Mouse (Mus musculus) embryonic facial prominence, embryonic 10.5 days (tissue): ENCODE measurements around the gene Stk40. TPM values are rescaled to one million over a fixed set of nuclear protein-coding genes. Genes with fewer than 3 reads are reported as not detected.
A peak's percentile ranks its signal among the peaks of the same experiment; 100 is the strongest.
"Not testable (repeated sequence)": the region's sequence is repeated elsewhere in the genome, so short reads cannot be mapped to it uniquely, and the experiment has no call there.

Experiments used
- DNase-seq: peaks from one replicate; pipeline ENCODE4 v3.0.0-alpha.2; 2017; ENCODE audit warnings: low spot score
- H3K27ac ChIP-seq: fragments of 300-500 bp; sonication (generic); replicated peaks from 2 replicates; pipeline ENCODE4 v1.5.1; 2016; ENCODE audit warnings: mild to moderate bottlenecking
- H3K27me3 ChIP-seq: fragments of 300-500 bp; sonication (generic); replicated peaks from 2 replicates; pipeline ENCODE4 v1.6.1; 2016; ENCODE audit warnings: low read depth, mild to moderate bottlenecking; ENCODE audit not compliant: poor library complexity, severe bottlenecking
- H3K36me3 ChIP-seq: fragments of 300-500 bp; sonication (generic); replicated peaks from 2 replicates; pipeline ENCODE4 v1.6.1; 2016; ENCODE audit warnings: mild to moderate bottlenecking, moderate library complexity
- H3K4me1 ChIP-seq: fragments of 300-500 bp; sonication (generic); 2 replicates; pipeline ENCODE4 v1.6.1; 2016
- H3K4me3 ChIP-seq: fragments of 300-500 bp; sonication (generic); 2 replicates; pipeline ENCODE4 v1.5.1; 2016; ENCODE audit warnings: mild to moderate bottlenecking, moderate library complexity
- H3K9me3 ChIP-seq: fragments of 300-500 bp; sonication (generic); 2 replicates; pipeline ENCODE4 v1.6.1; 2016; ENCODE audit warnings: mild to moderate bottlenecking
- WGBS: fragments of 180-500 bp; shearing (Covaris S2); methylation state at CpG from one replicate; pipeline ENCODE4 v1.1.7; 2016; 5-methylcytosine and 5-hydroxymethylcytosine counted together
- polyA plus RNA-seq: library from polyadenylated mRNA; unstranded; fragments of >200 nt; fragmentation: Nextera tagmentation; extraction: Ambion mirVana; gene quantifications from 2 replicates; pipeline ENCODE4 v1.2.1, GENCODE M21; 2016

The Stk40 gene
- polyA plus RNA-seq, 1 experiment from 2014 or later: 43.8 TPM

DNA sequence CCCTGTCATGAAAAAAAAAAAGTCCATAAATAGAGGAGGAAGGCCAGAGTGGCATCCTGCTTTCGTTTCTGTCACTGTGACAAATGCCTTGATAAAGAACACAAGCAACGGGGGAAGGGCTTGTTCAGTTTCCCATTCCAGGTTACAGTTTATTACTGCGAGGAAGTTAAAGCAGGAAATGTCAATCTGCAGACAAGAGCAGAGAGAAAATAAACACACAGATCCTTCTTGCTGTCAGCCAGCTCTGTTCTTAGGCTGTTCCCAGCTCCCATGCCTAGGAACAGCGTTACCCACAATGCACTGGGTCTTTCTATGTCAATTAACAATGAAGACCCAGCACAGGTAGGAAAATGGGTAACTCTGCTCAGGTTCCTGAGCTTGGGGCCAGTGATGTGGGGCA lies 51.4 kb downstream of the Stk40 start:
- peaks cover 45% of the 10 kb centered on the region for H3K4me1 ChIP-seq
- no peaks in the 10 kb centered on the region; the same call in 1 of the 2 replicates for H3K9me3 ChIP-seq
- peak overlapping the region; percentile 77; the same call in 1 of the 2 replicates for H3K27ac ChIP-seq
- peaks cover 33% of the 10 kb centered on the region for H3K36me3 ChIP-seq
- peaks cover 17% of the 10 kb centered on the region for H3K27me3 ChIP-seq
- DNase-seq: no peak
- no peak overlapping the region for H3K4me3 ChIP-seq
- WGBS: 54% methylated on average over 4 of the region's 4 CpGs

DNA sequence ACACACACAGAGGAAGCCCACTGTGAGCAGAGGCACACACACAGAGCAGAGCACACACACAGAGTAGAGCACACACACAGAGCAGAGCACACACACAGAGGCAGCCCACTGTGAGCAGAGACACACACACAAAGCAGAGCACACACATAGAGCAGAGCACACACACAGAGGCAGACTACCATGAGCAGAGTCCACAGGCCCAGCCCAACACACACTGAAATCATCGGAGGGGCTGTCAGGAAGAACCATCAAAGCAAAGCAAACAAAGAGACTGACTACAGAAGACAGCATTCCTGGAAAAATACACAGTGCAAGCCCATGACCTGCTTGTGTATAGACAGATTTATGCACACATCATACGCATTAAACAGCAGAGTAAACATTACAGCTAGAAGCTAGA lies 52.1 kb downstream of the Stk40 start:
- WGBS: 58% methylated on average over 2 of the region's 2 CpGs
- peak overlapping the region; percentile 77 for H3K27ac ChIP-seq
- H3K4me1 ChIP-seq: peaks cover 39% of the 10 kb centered on the region

DNA sequence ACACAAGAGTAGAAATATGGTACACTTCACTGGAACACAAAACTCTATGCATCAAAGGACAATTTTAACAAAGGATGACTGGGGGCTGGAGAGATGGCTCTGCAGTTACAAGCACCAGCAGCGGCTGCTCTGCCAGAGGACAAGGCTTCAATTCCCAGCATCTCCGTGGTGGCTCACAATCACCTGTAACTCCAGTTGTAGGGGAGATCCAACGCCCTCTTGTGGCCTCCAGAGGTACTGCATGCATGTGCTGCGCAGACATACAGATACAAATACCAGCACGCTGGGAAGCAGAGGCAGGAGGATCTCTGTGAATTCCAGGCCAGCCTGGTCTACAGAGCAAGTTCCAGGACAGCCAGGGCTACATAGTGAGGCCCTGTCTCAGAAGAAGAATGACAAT lies 52.9 kb downstream of the Stk40 start:
- peaks cover 25% of the 10 kb centered on the region for H3K36me3 ChIP-seq
- H3K4me1 ChIP-seq: peaks cover 33% of the 10 kb centered on the region
- H3K4me3 ChIP-seq: no peak overlapping the region
- H3K27me3 ChIP-seq: 0 out of 2 replicates have a peak, but pooled peaks cover 3% of the 10 kb centered on the region
- H3K27ac ChIP-seq: 0 out of 2 replicates have a peak overlapping the region, but pooled peaks have one; percentile 35
- H3K9me3 ChIP-seq: no peaks in the 10 kb centered on the region; the same call in 1 of the 2 replicates
- WGBS: 62% methylated on average over 5 of the region's 5 CpGs
- no peak for DNase-seq

More for the DNA sequence above, 52.1 kb downstream of the Stk40 start:
- H3K4me3 ChIP-seq: no peak overlapping the region
- H3K36me3 ChIP-seq: peaks cover 32% of the 10 kb centered on the region
- no peaks in the 10 kb centered on the region; the same call in 1 of the 2 replicates for H3K9me3 ChIP-seq
- DNase-seq: no peak
- H3K27me3 ChIP-seq: peaks cover 11% of the 10 kb centered on the region

DNA sequence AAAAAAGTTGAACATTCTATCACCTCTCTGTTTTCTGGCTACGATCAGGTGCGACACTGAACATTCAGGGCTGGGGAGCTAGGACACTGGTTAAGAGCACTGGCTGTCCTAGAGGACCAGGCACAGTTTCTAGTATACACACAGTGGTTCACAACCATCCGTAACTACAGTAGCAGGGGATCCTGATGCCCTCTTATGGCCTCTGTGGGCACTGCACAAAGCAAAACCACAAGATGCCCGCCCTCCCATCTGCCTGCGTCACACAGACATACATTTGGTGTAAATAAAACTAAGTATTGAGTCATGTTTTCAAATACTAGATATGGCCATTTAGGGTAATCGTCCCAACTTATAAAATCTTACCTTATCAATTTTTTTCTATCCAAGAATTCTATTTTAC lies 53.8 kb downstream of the Stk40 start:
- 89% methylated on average over 6 of the region's 6 CpGs for WGBS
- no peaks in the 10 kb centered on the region; the same call in 1 of the 2 replicates for H3K9me3 ChIP-seq
- no peak overlapping the region for H3K4me3 ChIP-seq
- peaks cover 17% of the 10 kb centered on the region; the same call in 1 of the 2 replicates for H3K36me3 ChIP-seq
- no peak overlapping the region for H3K27ac ChIP-seq
- DNase-seq: no peak
- H3K27me3 ChIP-seq: no peaks in the 10 kb centered on the region
- H3K4me1 ChIP-seq: peaks cover 38% of the 10 kb centered on the region

DNA sequence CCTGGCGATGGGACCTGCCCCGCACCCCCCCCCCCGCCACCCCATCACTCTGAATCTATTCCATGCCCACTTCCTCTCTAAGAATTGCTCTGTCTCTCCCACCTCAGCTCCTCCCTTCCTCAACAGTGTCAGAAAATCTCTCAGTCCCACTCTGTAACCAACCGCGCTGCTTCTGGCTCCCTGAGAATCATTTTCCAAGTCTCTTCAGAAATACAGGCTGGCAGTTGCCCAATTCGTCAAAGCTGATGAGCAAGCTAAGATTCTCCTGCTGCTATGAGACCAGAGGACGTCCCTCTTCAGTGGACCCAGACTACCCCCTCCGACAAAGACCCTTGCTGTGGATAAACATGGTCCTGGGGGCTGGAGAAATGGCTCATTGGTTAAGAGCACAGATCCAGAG lies 55.7 kb downstream of the Stk40 start:
- H3K9me3 ChIP-seq: no peaks in the 10 kb centered on the region; the same call in 1 of the 2 replicates
- H3K4me1 ChIP-seq: peaks cover 46% of the 10 kb centered on the region
- no peak for DNase-seq
- H3K36me3 ChIP-seq: peaks cover 14% of the 10 kb centered on the region
- no peak overlapping the region for H3K4me3 ChIP-seq
- H3K27ac ChIP-seq: no peak overlapping the region
- 82% methylated on average over 8 of the region's 8 CpGs for WGBS
- no peaks in the 10 kb centered on the region for H3K27me3 ChIP-seq

DNA sequence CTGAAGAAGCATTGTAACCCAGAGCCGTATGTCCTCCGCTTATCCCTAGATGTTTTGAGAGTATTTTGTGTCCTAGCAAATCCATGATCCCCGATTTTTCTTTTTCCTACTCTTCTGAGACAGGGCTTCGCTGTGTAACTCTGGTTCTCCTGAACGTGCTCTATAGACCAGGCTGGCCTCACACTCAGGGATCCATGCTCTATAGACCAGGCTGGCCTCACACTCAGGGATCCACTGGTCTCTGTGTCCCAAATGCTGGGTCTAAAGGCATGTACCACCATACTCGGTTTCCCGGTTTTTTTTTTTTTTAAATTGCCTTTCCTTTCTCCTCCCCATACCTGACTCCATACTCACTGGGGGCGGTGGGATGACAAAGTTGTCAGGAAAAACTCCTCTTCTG lies 57.2 kb downstream of the Stk40 start:
- DNase-seq: no peak

DNA sequence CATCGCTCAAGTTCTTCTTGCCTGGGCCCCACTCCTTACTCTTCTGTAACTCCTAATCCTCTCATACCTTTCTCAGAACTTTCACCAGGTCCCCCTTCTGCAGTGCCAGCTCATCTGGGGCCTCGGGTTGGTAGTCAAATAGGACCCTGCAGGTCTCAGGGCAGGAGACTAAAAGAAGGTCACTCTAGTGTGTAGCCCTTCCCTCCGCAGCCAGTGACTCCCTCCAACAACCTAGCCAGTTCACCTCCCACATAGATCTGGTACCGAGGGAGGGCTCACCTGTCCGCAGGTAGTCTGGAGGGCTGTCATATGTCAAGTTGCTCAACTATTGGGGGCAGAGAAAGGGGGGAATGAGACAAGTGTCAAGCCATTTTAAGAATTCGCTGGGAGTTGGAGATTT lies 57.7 kb downstream of the Stk40 start:
- no peaks in the 10 kb centered on the region; the same call in 1 of the 2 replicates for H3K9me3 ChIP-seq
- 86% methylated on average over 6 of the region's 6 CpGs for WGBS
- peaks cover 26% of the 10 kb centered on the region for H3K4me1 ChIP-seq
- no peak overlapping the region for H3K4me3 ChIP-seq
- H3K36me3 ChIP-seq: peaks cover 30% of the 10 kb centered on the region
- H3K27me3 ChIP-seq: no peaks in the 10 kb centered on the region
- no peak for DNase-seq
- H3K27ac ChIP-seq: no peak overlapping the region

More for the DNA sequence above, 57.2 kb downstream of the Stk40 start:
- Histone ChIP-seq H3K4me1 (peaks cover 31% of the 10 kb centered on the region), H3K9me3 (no peaks in the 10 kb centered on the region; the same call in 1 of the 2 replicates), H3K27ac (no peak overlapping the region), H3K27me3 (no peaks in the 10 kb centered on the region), H3K36me3 (peaks cover 26% of the 10 kb centered on the region), H3K4me3 (no peak overlapping the region)
- 89% methylated on average over 8 of the region's 8 CpGs for WGBS

DNA sequence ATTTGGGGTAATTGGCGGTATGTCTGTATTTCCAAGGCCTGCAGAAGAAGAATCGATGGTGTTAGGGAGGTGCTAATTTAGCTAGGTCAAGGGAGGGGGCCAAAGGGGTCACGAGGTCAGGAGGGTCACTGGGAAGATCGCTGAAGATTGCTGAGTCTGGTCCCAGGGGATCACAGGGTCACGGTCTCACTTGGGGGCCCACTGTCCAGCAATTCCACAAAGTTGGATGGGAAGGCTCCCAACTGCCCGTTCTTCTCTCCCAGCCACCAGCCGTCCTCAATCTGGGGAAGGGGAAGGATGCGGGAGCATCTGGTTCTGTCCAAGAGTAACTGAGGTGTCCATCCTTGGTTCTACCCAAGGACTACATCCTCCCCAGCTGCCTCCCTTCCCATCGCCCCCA lies 58.2 kb downstream of the Stk40 start:
- Histone ChIP-seq H3K4me1 (peaks cover 23% of the 10 kb centered on the region), H3K36me3 (peaks cover 30% of the 10 kb centered on the region), H3K27ac (peak overlapping the region; percentile 83), H3K9me3 (no peaks in the 10 kb centered on the region; the same call in 1 of the 2 replicates), H3K4me3 (peak overlapping the region; percentile 71), H3K27me3 (no peaks in the 10 kb centered on the region)
- DNase-seq: no peak
- 41% methylated on average over 9 of the region's 9 CpGs for WGBS

DNA sequence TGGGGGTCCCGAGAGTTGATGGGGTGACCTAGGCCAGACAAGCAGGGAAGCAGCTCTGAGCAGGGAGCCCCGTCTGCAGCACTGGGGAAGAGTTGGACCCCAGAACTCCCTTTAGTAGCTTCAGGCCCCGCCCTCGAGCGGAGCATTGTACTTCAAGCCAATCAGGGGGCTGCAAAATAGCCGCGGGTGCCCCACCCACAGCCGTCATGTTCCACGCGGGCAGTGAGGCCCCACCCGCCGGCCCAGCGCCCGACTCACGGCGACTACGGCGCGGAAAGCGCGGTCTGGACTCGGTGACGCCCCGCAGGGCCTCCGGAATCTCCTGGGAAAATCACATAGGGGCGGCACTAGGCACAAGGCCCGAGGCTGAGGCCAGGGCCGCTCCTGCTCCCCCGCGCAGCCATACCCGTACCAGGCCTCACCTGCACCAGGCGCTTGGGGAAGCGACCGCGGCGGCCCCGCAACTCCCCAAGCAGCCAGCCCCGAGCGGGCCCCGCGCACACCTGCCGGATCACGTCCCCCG lies 58.8 kb downstream of the Stk40 start:
- Histone ChIP-seq H3K36me3 (peaks cover 34% of the 10 kb centered on the region), H3K4me1 (peaks cover 23% of the 10 kb centered on the region), H3K9me3 (no peaks in the 10 kb centered on the region; the same call in 1 of the 2 replicates), H3K27ac (peak overlapping the region; percentile 83), H3K27me3 (no peaks in the 10 kb centered on the region), H3K4me3 (peak overlapping the region; percentile 71)
- peak; percentile 89 for DNase-seq
- WGBS: 1% methylated on average over 44 of the region's 44 CpGs

DNA sequence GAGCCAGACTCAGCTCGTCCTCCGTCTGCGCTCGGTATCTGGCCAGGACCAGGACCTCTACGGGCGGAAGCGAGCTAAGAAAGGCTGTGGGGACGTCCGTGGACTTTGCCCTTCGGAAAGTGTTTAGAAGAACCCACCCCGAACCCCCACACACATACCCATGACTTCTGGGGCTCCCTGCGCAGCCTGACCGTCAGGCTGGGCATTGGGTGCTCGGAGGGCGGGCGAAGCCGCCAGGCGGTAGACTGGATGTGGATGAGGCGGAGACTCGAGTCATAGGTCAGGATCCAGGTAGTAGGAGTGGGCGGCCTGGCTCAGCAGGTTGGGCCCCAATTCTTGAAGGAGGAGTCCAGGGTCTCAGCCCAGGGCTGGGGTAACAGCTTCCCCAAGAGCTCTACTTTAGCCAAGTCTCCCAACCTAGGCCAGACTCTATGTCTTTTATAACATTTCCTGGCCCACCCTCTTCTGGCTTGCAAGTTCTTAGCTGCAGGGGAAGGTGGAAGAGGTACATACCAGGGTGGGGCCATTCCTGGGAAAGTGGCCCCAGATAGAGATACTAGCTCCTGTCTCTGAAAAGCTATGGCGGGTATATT lies 59.4 kb downstream of the Stk40 start, which contains the start of gene Sh3d21:
TSS of gene Sh3d21 (minus strand) at position 425 of the 593 bp plus-strand sequence.
- peaks cover 23% of the 10 kb centered on the region for H3K4me1 ChIP-seq
- peak; percentile 52 for DNase-seq
- H3K36me3 ChIP-seq: peaks cover 39% of the 10 kb centered on the region
- H3K27ac ChIP-seq: peak within 1 kb of the TSS; percentile 83
- H3K4me3 ChIP-seq: peak within 1 kb of the TSS; percentile 71
- 5% methylated on average over 22 of the region's 22 CpGs for WGBS
- no peaks in the 10 kb centered on the region for H3K27me3 ChIP-seq
- H3K9me3 ChIP-seq: no peaks in the 10 kb centered on the region

DNA sequence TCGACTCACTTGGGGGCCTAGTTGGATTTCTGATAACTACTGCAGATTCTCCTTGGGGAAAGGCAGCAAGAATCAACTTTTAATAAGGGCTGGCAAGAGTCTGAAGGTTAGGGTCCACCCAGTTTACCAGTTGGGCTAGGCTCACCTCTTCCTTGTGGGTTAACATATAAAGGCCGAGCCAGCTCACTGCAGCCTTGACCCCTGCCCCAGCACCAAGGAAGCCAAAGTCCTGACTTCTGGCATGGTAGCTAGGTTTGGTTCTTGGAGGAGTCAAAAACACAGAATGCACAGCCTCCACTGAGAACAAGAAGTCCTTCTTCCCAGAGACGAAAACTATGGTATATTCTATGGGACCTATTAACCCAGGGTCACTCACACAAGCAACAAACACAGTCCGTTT lies 59.9 kb downstream of the Stk40 start:
- 66% methylated on average over 4 of the region's 4 CpGs for WGBS
- peak overlapping the region; percentile 71; the same call in 1 of the 2 replicates for H3K4me3 ChIP-seq
- peaks cover 23% of the 10 kb centered on the region for H3K4me1 ChIP-seq
- no peak for DNase-seq
- no peaks in the 10 kb centered on the region for H3K27me3 ChIP-seq
- no peaks in the 10 kb centered on the region for H3K9me3 ChIP-seq
- H3K27ac ChIP-seq: no peak overlapping the region
- peaks cover 44% of the 10 kb centered on the region for H3K36me3 ChIP-seq

DNA sequence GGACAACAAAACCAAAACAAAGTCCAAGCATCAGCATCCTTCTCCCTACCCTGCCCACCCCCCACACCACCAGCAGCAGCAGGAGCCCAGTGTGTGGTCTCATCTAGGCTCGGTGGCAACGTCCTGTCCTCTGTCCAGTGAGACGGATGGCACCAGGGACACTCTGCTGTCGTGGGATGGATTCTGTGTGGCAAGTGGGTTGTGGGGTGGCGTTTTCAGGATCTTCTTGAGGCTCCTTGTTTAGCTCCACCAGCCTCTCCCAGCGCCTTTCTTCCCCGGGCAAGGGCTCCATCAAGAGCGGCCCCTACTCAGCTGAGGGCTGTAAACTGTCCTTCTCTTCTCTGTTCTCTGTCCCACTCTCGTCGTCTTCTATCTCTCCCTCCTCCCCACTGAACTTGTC lies 61.3 kb downstream of the Stk40 start:
- H3K27ac ChIP-seq, H3K4me3 ChIP-seq, H3K27me3 ChIP-seq, H3K9me3 ChIP-seq, DNase-seq: not testable (repeated sequence)
- Histone ChIP-seq H3K36me3 (peaks cover 59% of the 10 kb centered on the region), H3K4me1 (peaks cover 23% of the 10 kb centered on the region)
- WGBS: 73% methylated on average over 9 of the region's 10 CpGs

DNA sequence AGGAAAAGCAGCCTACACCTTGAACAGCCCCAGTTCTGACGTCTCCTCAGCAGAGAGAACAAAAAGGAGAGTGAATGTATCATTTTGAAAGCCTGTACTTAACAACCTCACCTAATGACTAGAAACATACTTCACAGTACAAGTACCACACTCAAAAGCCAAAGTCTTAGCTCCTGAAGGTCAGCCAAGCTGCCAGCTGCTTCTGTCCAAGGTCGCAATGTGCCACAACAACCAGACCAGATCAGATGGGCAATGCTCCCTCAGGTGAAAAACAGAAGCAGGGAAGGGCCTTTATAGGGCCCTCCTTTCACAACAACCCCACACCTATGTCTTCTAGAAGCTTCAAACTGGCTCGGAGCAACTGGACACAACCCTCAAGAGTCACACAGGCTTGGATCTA lies 62.3 kb downstream of the Stk40 start:
- H3K4me1 ChIP-seq: peaks cover 23% of the 10 kb centered on the region
- H3K27ac ChIP-seq: no peak overlapping the region
- H3K27me3 ChIP-seq: no peaks in the 10 kb centered on the region
- DNase-seq: no peak
- 87% methylated on average over 3 of the region's 3 CpGs for WGBS
- H3K9me3 ChIP-seq: no peaks in the 10 kb centered on the region
- peaks cover 68% of the 10 kb centered on the region for H3K36me3 ChIP-seq
- H3K4me3 ChIP-seq: no peak overlapping the region
